Mouse (Mus musculus) hindbrain, embryonic 10.5 days (tissue): ENCODE measurements at regions not wholly inside any gene's neighbourhood (a gene's known extent, or its start where the extent isn't known, plus 50 kb on each side); places are given as distances from the start of the nearest gene placed in this dataset.

ENCODE experiments used
- DNase-seq: peaks from one replicate; pipeline ENCODE4 v3.0.0-alpha.2; 2017; ENCODE audit warnings: low spot score
- H3K27ac ChIP-seq: fragments of 300-500 bp; sonication (generic); 2 replicates; pipeline ENCODE4 v1.5.1; 2016; ENCODE audit warnings: mild to moderate bottlenecking, moderate library complexity
- H3K27me3 ChIP-seq: fragments of 300-500 bp; sonication (generic); 2 replicates; pipeline ENCODE4 v1.6.1; 2016; ENCODE audit warnings: mild to moderate bottlenecking; ENCODE audit not compliant: poor library complexity, insufficient read depth, severe bottlenecking
- H3K36me3 ChIP-seq: fragments of 300-500 bp; sonication (generic); 2 replicates; pipeline ENCODE4 v1.6.1; 2016; ENCODE audit warnings: mild to moderate bottlenecking, moderate library complexity
- H3K4me1 ChIP-seq: fragments of 300-500 bp; sonication (generic); replicated peaks from 2 replicates; pipeline ENCODE4 v1.6.1; 2016; ENCODE audit warnings: mild to moderate bottlenecking
- H3K4me3 ChIP-seq: fragments of 300-500 bp; sonication (generic); 2 replicates; pipeline ENCODE4 v1.5.1; 2016; ENCODE audit warnings: mild to moderate bottlenecking, moderate library complexity
- H3K9me3 ChIP-seq: fragments of 300-500 bp; sonication (generic); 2 replicates; pipeline ENCODE4 v1.6.1; 2016; ENCODE audit warnings: mild to moderate bottlenecking, moderate library complexity
- WGBS: fragments of 180-500 bp; shearing (Covaris S2); methylation state at CpG from one replicate; pipeline ENCODE4 v1.1.7; 2016; 5-methylcytosine and 5-hydroxymethylcytosine counted together

DNA sequence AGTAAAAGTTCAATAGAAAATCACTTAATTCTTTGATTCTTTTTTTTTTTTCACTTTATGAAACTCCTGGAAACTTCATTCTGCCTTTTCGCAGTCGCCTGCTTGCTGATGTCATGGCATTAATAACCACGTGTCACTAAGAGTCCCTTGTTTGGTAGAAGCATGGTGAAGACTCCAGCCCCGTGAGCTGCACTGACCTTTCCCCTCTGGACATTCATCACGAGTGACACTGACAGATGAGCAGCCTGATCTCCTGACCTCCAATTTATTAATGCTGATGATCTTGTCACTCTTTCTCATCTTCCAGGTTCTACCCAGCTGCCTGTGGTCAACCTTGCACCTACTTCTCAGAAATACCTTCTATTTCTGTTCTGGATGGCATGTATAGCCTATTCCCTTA, 867.1 kb upstream of the Slit2 start:
- DNase-seq: peak; percentile 49
- Histone ChIP-seq H3K27ac (no peak overlapping the region), H3K4me1 (no peaks in the 10 kb centered on the region; the same call in 1 of the 2 replicates), H3K9me3 (no peaks in the 10 kb centered on the region), H3K4me3 (no peak overlapping the region), H3K27me3 (no peaks in the 10 kb centered on the region), H3K36me3 (no peaks in the 10 kb centered on the region)
- 28% methylated on average over 5 of the region's 5 CpGs for WGBS

DNA sequence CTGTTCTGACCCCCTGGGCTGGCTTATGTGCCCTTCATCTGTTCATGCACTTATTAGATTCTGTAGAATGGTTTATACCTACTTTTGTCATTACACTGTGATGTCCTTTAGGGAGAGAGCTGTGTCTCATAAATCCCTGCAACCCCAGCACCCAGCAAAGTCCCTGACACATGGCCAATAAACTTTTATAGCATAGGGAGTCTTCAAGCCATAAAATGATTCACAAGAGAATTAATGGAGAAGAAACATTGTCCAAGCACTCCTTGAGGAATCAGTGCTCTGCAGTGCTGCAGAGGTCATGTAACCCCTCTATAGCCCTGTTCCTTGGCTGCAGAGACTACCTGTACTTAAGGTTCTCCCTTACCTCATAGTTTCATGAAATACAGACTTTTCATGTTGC, 887.2 kb upstream of the Slit2 start:
- Histone ChIP-seq H3K4me3 (no peak overlapping the region), H3K9me3 (no peaks in the 10 kb centered on the region), H3K27ac (no peak overlapping the region), H3K36me3 (no peaks in the 10 kb centered on the region), H3K4me1 (no peaks in the 10 kb centered on the region), H3K27me3 (no peaks in the 10 kb centered on the region)
- no peak for DNase-seq

DNA sequence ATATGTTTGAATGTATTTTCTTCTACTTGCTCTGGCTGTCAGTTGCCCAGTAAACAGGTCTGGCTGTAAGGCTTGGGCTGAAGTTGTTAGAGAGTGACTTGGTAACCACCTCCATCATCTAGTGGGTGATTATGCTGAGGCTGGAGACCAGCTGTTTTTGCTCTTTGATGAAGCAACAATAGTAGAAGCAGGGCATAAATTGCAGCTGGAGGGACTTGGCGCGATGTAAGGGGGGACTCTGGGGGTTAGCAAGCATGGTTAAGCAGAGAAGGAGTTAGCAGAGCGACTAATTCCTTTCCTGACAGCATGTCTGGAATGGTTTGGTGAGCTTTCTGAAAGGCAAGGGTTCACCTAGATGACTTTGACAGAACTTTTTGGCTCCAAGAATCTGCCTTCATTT, 930.0 kb upstream of the Slit2 start:
- WGBS: 34% methylated on average over 3 of the region's 3 CpGs
- peak; percentile 6 for DNase-seq

DNA sequence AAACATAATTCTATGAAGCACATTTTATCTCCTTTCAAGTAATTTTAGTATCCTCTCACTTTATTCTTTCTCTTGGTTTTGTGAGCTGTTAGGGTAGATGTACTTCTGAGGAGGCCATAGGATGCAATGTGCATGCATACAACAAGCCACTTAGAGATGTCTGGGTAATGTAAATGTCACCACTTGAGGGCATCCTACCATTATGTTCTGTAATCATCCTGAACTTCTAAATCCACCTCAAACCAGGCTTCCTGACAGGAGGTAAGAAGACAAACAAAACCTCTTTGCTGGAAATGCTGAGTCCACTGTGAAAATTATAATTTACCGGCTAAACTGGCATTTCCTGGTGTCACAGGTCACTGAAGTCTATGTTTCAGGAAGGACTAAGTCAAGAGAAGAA, 946.2 kb upstream of the Slit2 start:
- DNase-seq: no peak
- no peaks in the 10 kb centered on the region for H3K27me3 ChIP-seq
- no peaks in the 10 kb centered on the region for H3K9me3 ChIP-seq
- WGBS: 42% methylated on average over 1 of the region's 1 CpGs
- H3K27ac ChIP-seq: no peak overlapping the region
- H3K4me1 ChIP-seq: no peaks in the 10 kb centered on the region
- H3K4me3 ChIP-seq: no peak overlapping the region
- H3K36me3 ChIP-seq: no peaks in the 10 kb centered on the region

More for the DNA sequence above, 930.0 kb upstream of the Slit2 start:
- Histone ChIP-seq H3K9me3 (no peaks in the 10 kb centered on the region), H3K4me3 (no peak overlapping the region), H3K27ac (no peak overlapping the region), H3K4me1 (peaks cover 8% of the 10 kb centered on the region), H3K36me3 (no peaks in the 10 kb centered on the region), H3K27me3 (no peaks in the 10 kb centered on the region)

DNA sequence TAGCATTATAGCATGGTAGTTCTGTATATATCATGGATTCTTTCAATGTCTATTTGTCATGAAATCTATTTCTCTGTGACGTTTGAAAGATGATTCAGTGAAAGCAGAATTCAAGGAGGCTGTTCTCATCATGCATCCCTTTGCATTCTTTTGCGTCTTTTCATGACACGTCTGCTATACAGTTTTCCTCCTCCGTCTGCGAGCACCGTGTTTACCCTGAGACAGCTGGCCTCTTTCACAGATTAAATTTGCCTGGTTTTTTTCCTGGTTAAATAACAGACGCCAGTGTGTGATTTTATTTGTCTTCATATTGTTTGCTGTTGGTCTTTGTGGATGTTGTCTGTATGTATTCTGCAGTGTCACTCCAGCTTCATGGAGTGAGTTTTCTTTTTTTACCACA, 948.9 kb upstream of the Slit2 start:
- Histone ChIP-seq H3K4me1 (no peaks in the 10 kb centered on the region), H3K27ac (no peak overlapping the region), H3K4me3 (no peak overlapping the region), H3K9me3 (no peaks in the 10 kb centered on the region), H3K36me3 (no peaks in the 10 kb centered on the region), H3K27me3 (no peaks in the 10 kb centered on the region)
- no peak for DNase-seq
- 68% methylated on average over 7 of the region's 7 CpGs for WGBS

DNA sequence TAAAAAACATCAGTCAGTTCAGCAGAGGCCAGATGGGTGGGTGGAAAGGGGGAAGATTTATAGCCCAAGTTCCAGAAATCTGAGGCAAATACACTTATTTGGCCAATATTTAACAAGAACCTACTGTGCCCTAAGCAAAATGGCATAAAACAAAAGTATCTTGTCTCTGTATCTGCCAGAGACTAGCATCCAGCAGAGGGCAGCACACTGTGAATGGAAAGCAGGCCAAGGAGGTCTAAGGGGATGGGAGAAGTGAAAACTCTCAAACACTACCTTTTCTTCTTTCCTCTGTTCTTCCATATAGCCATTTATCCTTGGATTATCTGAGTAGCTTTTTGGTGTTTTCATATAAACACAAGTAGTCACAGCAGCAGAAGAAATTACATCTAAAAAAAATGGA, 968.6 kb upstream of the Slit2 start:
- no peaks in the 10 kb centered on the region for H3K9me3 ChIP-seq
- no peaks in the 10 kb centered on the region for H3K27me3 ChIP-seq
- no peak overlapping the region for H3K4me3 ChIP-seq
- H3K4me1 ChIP-seq: no peaks in the 10 kb centered on the region
- no peaks in the 10 kb centered on the region for H3K36me3 ChIP-seq
- DNase-seq: peak; percentile 53
- H3K27ac ChIP-seq: no peak overlapping the region

DNA sequence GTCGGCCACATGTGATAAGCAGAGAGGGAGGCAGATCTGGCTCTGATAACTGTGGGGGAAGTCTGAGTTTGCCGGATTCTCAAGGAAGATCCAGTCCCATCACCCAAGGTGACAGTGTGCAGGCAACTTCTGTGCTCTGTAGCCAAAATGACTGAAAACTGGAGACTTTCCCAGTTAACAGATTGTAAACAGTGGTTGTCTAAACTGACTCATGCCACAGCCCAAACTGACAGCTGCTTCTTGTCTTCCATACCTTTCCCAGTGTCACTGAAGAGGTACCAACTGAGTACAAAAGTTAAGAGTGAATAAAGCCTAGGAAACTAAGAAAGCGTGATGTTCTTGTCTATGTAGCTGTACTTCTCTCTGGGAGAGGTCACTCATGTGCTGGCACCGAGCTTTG, 990.4 kb upstream of the Slit2 start:
- Histone ChIP-seq H3K4me1 (no peaks in the 10 kb centered on the region), H3K36me3 (no peaks in the 10 kb centered on the region), H3K27ac (no peak overlapping the region), H3K9me3 (no peaks in the 10 kb centered on the region), H3K4me3 (no peak overlapping the region), H3K27me3 (no peaks in the 10 kb centered on the region)
- no peak for DNase-seq
- WGBS: 88% methylated on average over 4 of the region's 4 CpGs

DNA sequence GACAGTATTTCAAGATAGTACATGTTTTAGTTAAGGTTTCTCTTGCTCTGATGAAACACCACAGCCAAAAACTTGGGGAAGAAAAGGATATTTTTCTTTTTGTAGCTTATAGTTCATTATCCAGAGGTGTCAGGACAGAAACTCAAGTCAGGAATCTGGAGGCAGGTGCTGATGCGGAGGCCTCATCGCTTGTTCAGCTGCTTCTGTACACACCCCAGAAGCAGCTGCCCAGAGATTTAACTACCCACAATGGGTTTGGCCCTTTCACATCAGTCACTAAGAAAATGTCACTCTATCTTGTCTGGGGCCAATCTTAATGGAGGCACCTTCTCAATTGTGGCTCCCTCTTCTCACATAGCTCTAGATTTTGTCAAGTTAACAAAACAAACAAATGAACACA, 996.4 kb upstream of the Slit2 start:
- Histone ChIP-seq H3K27ac (no peak overlapping the region), H3K9me3 (no peaks in the 10 kb centered on the region), H3K4me1 (no peaks in the 10 kb centered on the region), H3K4me3 (no peak overlapping the region), H3K27me3 (no peaks in the 10 kb centered on the region), H3K36me3 (no peaks in the 10 kb centered on the region)
- no peak for DNase-seq
- 86% methylated on average over 2 of the region's 2 CpGs for WGBS

DNA sequence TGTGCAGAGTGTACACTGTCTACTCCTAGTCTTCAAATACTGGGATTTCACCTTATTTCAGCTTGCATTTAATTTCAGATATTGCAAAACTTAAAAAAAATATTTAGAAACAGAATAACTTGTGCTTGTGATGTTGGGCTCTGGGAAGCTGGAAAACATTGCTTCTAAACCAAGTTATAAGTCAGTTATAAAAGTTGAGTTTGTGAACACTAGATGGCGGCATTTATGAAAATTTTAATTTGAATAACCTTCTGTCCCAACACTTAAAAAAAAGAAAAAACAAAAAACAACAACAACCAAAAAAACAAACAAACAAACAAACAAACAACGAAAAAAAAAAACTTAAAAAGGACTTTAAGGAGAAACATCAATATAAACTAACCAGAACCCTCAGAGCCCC, 1002.6 kb upstream of the Slit2 start:
- DNase-seq: no peak
- H3K9me3 ChIP-seq: no peaks in the 10 kb centered on the region
- H3K27ac ChIP-seq: no peak overlapping the region

DNA sequence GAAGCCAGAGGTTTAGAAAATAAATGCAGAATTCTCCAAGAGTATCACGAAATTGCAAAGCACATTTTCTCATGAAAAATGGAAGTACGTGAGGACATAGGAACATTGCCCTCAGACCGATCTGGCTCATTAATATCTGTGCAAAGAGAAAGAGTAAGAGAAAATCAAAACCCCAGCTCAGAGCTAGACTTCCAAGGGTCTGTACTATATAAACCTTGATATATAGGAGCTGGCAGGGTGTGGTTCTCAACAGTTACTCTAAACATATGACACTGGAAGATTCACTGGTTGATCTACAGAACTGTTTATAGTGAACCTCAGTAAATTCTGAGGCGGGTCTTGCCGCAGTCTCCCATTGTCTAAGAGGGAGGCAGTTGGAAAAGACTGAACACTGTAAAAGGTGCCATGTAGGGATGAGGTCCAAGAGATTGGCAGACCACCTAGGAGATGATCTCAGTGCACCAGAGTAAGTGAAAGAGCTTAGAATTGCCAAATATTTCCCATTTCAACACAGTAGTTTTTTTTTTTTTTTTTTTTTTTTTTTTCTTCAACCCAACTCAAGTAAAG, 1014.0 kb upstream of the Slit2 start:
- no peaks in the 10 kb centered on the region for H3K36me3 ChIP-seq
- WGBS: 93% methylated on average over 5 of the region's 5 CpGs
- no peak overlapping the region for H3K27ac ChIP-seq
- no peak for DNase-seq
- no peak overlapping the region for H3K4me3 ChIP-seq
- no peaks in the 10 kb centered on the region for H3K9me3 ChIP-seq
- no peaks in the 10 kb centered on the region for H3K27me3 ChIP-seq
- H3K4me1 ChIP-seq: no peaks in the 10 kb centered on the region

More for the DNA sequence above, 1002.6 kb upstream of the Slit2 start:
- Histone ChIP-seq H3K4me3 (no peak overlapping the region), H3K27me3 (no peaks in the 10 kb centered on the region), H3K4me1 (no peaks in the 10 kb centered on the region), H3K36me3 (no peaks in the 10 kb centered on the region)
- WGBS: 84% methylated on average over 2 of the region's 2 CpGs

DNA sequence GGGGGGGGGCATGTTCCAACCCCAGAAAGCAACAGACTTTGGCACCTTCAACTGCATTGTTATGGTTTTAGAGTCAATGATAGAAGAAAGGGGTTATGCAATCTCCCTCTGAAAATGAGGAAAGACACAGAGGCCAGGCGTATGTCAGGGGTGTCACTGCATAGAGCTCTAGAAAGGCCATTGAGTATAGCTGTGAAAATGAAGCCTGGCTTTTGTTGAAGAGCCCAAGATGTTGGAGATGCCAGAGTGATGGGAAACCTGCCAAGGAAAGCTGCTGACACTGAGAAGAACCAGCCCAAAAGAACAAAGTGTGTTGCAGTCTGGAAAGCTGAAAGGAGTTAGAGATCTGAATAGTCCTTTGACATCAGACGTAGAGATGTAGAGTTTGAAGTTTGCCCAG, 1022.2 kb upstream of the Slit2 start:
- no peaks in the 10 kb centered on the region for H3K9me3 ChIP-seq
- H3K27me3 ChIP-seq: no peaks in the 10 kb centered on the region
- no peaks in the 10 kb centered on the region for H3K36me3 ChIP-seq
- no peak for DNase-seq
- WGBS: 77% methylated on average over 2 of the region's 2 CpGs
- no peak overlapping the region for H3K27ac ChIP-seq
- H3K4me3 ChIP-seq: no peak overlapping the region
- no peaks in the 10 kb centered on the region for H3K4me1 ChIP-seq

DNA sequence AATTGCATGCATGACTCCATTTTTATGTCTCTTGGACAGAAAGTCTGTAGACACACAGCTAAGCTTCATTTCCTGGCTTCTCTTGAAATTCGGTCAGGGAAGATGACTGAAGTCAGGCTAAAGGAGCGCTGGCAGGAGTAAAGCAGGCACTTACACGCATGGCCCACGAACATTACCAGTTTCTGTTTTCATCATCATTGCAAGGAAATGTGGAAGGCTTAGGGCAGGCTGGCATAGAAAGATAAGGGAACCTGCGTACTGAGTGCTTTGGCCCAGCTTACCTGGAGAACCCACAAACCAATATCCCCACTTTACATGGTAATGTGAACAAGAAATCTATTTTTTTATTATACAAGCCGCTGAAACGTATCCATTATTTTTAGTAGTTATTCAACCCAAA, 1056.6 kb upstream of the Slit2 start:
- 92% methylated on average over 7 of the region's 7 CpGs for WGBS

DNA sequence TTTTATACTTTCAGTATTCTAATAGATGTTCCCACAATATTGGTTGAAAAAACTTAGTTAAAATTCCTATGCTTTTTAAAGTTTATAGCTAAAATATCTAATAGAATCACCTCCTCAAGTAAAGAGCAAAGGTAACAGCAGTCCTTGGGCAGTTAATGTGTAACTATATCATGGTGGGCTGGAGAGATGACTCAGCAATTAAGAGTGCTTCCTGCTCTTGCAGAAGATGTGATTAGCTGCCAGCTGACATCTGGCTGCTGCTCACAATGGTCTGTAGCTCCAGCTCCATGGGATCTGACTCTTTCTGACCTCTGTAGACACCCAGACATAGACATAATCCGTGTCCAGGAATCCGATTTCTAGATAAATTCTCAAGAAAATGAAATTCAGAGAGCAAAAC, 1044.5 kb upstream of the Lcorl start:
- no peak overlapping the region for H3K4me3 ChIP-seq
- H3K4me1 ChIP-seq: no peaks in the 10 kb centered on the region
- no peaks in the 10 kb centered on the region for H3K27me3 ChIP-seq
- no peak overlapping the region for H3K27ac ChIP-seq
- H3K36me3 ChIP-seq: no peaks in the 10 kb centered on the region
- DNase-seq: no peak
- H3K9me3 ChIP-seq: no peaks in the 10 kb centered on the region
- 66% methylated on average over 2 of the region's 2 CpGs for WGBS

More for the DNA sequence above, 1056.6 kb upstream of the Slit2 start:
- Histone ChIP-seq H3K4me3 (no peak overlapping the region), H3K27me3 (no peaks in the 10 kb centered on the region), H3K4me1 (no peaks in the 10 kb centered on the region), H3K36me3 (no peaks in the 10 kb centered on the region), H3K9me3 (no peaks in the 10 kb centered on the region), H3K27ac (no peak overlapping the region)
- no peak for DNase-seq

DNA sequence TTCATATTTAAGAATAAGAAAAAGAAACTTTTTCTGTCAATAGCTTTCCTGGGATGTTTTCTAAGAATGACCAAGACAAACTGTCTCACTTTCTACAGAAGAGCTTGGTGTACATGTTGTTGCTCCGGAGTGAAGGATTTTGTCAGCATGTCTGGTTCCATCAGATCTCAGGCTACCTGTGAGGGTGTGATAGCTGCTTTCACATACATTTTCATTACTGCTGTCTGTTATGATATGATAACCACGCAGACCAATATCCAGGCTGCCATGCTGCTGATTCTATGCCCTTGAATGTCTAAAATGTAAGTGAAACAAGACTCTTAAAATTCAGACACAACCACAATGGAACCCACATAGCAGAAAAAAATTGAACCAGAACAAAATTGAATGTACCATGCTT, 1036.6 kb upstream of the Lcorl start:
- H3K9me3 ChIP-seq: no peaks in the 10 kb centered on the region
- no peaks in the 10 kb centered on the region for H3K36me3 ChIP-seq
- H3K27me3 ChIP-seq: no peaks in the 10 kb centered on the region
- no peak for DNase-seq
- no peak overlapping the region for H3K27ac ChIP-seq
- no peaks in the 10 kb centered on the region for H3K4me1 ChIP-seq
- WGBS: 80% methylated on average over 2 of the region's 2 CpGs
- H3K4me3 ChIP-seq: no peak overlapping the region
